Mouse (Mus musculus) urinary bladder, adult 2 months (tissue): Measurements from ENCODE around the gene Hoxc13. TPM values are rescaled to one million over a fixed set of nuclear protein-coding genes. Genes with fewer than 3 reads are reported as not detected.

Source experiments
- polyA plus RNA-seq: library from polyadenylated mRNA; depleted of rRNA; stranded (reverse); fragments of >200 nt; gene quantifications from 2 replicates; pipeline ENCODE4 v1.2.3, GENCODE M21; 2012; rRNA removed

The Hoxc13 gene
- polyA plus RNA-seq, 1 experiment = 0.12 TPM

Other genes starting within 250 kb of the Hoxc13 start
- gene Atp5g2, start 248.8 kb upstream of the Hoxc13 start, polyA plus RNA-seq = 363 and 422 TPM in 2 replicates
- 52.1 and 79.6 TPM in 2 replicates for gene Calcoco1, start 198.9 kb upstream of the Hoxc13 start, polyA plus RNA-seq
- not detected in 2 replicates for gene Hoxc12, start 15.7 kb downstream of the Hoxc13 start, polyA plus RNA-seq
- 3.9 and 4.0 TPM in 2 replicates for gene Hoxc11, start 33.3 kb downstream of the Hoxc13 start, polyA plus RNA-seq
- gene Hoxc10, start 45.7 kb downstream of the Hoxc13 start, polyA plus RNA-seq = 2.2 and 2.6 TPM in 2 replicates
- gene Hoxc5, start 46.3 kb downstream of the Hoxc13 start, polyA plus RNA-seq = 0.60 and 1.4 TPM in 2 replicates
- gene Hoxc9, start 55.3 kb downstream of the Hoxc13 start, polyA plus RNA-seq = 0.36 and 0.46 TPM in 2 replicates
- gene Hoxc8, start 69.5 kb downstream of the Hoxc13 start, polyA plus RNA-seq = 0.39 and 0.47 TPM in 2 replicates
- gene Hoxc6, start 77.2 kb downstream of the Hoxc13 start, polyA plus RNA-seq = 2.1 and 2.5 TPM in 2 replicates
- 0.76 and 0.80 TPM in 2 replicates for gene Hoxc4, start 97.8 kb downstream of the Hoxc13 start, polyA plus RNA-seq
- 15.1 and 18.5 TPM in 2 replicates for gene Smug1, start 246.0 kb downstream of the Hoxc13 start, polyA plus RNA-seq